Mouse (Mus musculus) ZHBTc4 (cell line): ENCODE measurements around the gene Cdk2ap2.
"Not testable (repeated sequence)": the region's sequence is repeated elsewhere in the genome, so short reads cannot be mapped to it uniquely, and the experiment has no call there.

ENCODE experiments used
- DNase-seq: peaks from one replicate; pipeline ENCODE4 v3.0.0-alpha.2; 2011; ENCODE audit warnings: low read depth, low spot score

Cdk2ap2 gene

DNA sequence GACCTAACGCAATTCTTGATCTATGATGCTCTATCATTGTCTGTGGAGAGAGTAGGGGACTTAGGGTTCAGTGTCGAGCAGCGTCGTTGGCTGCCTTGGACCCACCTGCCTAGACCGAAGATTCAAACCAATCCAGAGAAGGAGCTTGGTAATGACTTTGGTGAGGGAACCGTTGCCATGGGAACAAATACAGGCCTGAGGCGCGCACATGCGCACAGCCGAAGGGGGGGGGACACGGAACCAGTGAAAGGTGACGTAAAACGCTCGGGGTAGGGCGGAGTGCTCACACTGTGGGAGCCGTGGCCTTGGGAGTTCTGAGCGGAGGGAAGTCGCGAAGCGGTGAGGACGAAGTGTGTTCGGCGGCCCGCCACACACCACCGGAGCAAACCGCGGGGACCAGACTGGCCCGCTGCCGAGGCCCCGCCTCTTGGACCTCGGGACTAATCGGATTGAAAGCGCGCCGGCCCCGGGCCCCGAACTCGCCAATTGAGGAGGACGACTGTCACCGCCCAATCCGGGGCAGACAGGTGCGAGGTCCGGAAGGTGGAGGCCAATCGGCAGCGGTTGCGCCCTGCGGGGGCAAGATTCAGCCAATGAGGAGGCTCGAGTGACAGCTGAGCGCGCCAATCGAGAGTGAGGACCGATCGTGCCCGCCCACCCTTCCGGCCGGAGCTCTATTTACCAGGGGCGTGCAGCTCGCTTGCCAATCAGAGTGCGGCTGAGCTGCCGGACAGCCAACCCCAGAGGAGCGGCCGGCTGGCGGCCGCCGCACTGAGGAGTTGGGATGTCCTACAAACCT lies at the start of gene Cdk2ap2:
Gene Cdk2ap2 (plus strand): TSS at position 541 of the 799 bp plus-strand sequence.
- peak; percentile 100 for DNase-seq

- DNase-seq = peak; percentile 92
Observed at GRCm38 (mm10) chr19:4047859-4048258, 49.1 kb upstream of the Cdk2ap2 start.

- not testable (repeated sequence) for DNase-seq
Observed at GRCm38 (mm10) chr19:4049069-4049468, 47.9 kb upstream of the Cdk2ap2 start.

DNA sequence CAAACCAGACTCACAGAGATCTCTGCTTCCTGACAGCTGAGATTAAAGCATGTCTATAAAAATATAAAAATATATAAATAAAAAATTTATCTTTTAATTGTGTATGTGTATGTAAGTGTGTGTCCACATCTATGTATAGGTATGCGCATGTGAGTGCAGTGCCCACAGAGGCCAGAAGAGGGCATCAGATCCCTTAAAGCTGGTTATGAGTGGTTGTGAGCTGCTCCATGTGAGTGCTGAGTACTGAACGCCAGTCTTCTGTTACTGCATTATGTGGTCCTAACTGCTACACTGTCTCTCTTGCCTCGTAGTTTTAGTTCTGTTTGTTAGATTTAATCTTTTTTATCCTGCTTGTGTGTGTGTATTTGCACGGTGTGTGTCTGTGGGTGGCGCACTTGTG lies 46.0 kb upstream of the Cdk2ap2 start:
- peak; percentile 68 for DNase-seq

GRCm38 (mm10) chr19:4051741-4052515 lies 45.1 kb upstream of the Cdk2ap2 start:
- peak; percentile 74 for DNase-seq

DNA sequence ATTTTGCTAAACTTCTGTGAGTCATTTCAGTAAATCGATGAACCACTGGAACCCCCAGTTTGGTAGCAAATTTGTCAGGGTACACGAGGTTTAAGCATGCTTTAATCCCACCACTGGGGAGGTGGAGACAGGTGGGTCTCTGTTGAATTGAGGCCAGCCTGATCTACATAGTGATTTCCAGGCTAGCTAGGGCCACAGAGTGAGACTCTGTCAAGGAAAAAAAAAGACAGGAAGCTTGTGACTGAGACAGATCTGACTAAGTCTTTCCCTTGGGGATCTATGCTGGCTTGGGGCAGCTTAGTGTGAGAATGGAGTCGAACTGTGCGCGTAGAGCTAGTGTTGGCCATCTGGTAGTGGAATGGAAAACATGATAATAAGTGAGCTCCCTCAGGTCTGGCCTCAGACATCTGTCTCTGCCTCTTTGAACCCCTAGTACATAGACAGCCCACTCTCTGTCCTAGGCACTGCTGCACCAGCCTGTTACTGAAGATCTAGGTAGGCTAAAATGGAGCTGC lies 44.4 kb upstream of the Cdk2ap2 start:
- no peak for DNase-seq

- DNase-seq = no peak
Observed at GRCm38 (mm10) chr19:4054613-4055012, 42.4 kb upstream of the Cdk2ap2 start.

DNA sequence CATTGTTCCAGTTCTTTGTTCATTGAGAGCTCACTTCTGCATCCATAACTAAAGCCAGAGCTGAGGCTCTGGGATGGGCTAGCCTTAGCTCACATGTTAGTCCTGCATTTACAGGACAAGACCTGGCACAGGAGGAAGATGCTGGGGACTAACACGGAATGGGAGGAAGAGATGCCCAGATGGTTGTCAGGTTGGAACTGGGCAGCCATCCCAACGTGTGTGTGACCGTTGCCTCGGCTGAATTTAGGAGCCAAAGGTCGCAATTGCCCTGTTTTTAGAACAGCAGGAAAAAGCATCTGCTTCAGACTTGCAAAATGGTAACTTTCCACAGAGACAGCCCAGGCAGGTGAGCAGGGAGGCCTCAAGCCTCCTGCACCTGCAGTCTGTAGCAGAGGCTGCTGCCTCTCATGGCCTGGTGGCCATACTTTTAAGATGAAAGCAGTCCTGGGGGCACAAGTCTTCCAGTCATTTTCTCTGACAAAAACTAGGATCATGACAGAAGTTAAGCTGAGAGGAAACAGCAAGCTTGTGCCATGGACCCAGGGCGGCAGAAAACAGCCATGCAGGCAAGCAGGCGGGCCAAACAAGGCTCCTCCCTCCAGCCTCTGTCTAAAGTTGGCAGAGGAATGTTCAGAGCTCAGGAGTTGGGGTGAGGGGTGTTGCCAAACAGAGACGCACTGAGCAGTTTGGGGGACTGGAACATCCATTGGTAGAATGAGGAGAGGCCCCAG lies 41.6 kb upstream of the Cdk2ap2 start:
- DNase-seq = no peak

- DNase-seq = peak; percentile 71
Observed at GRCm38 (mm10) chr19:4055947-4056693, 40.9 kb upstream of the Cdk2ap2 start.

- no peak for DNase-seq
Observed at GRCm38 (mm10) chr19:4056727-4057126, 40.3 kb upstream of the Cdk2ap2 start.

DNA sequence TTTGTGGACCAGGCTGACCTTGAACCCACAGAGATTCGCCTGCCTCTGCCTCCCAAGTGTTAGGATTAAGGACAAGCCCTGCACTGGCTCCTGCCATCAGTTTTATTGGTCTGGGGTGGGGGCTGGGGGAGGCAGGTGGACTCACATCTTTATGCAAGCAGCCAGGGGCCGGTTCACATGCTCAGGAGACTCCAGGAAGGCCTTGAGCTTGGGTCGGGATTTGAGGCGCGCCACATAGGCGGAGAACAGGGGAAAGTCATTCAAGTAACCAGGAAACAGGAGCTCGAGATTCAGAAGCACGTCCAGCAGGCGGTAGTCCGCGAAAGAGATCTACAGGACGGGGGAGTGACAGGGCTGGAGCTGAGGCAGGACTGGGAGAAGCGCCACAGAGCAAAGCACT lies 39.6 kb upstream of the Cdk2ap2 start:
- peak; percentile 60 for DNase-seq

- no peak for DNase-seq
Observed at GRCm38 (mm10) chr19:4057962-4058361, 39.0 kb upstream of the Cdk2ap2 start.

- DNase-seq = no peak
Observed at GRCm38 (mm10) chr19:4058581-4058980, 38.4 kb upstream of the Cdk2ap2 start.

GRCm38 (mm10) chr19:4059069-4059740 lies 37.8 kb upstream of the Cdk2ap2 start, which contains the start of gene Gstp3:
TSS of gene Gstp3 (minus strand) at chr19:4059569.
- DNase-seq = peak; percentile 86

GRCm38 (mm10) chr19:4060044-4060898 lies 36.7 kb upstream of the Cdk2ap2 start:
- not testable (repeated sequence) for DNase-seq

DNA sequence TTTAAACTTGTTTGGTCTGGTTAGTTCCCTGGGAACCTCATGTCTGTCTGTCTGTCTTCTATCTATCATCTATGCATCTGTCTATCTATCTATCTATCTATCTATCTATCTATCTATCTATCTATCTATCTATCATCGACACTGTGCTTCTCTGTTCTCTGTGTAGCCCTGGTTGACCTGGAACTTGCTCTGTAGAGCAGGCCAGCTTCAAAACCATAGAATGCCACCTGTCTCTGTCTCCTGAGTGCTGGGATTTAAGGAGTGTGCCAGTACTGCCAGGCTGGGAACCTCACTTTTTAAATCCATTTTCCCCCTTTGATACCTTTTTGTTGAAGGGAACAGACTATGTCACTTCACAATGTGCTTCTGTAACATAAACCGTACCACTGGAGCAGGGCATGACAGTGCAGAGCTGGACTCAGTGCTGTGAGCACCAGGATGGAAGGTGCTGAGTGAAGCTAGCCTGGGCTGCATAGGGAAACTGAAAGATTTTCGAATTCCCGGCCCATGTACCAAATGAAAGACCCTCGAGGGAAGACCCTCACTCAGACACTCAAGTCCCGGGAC lies 36.0 kb upstream of the Cdk2ap2 start:
- no peak for DNase-seq

DNA sequence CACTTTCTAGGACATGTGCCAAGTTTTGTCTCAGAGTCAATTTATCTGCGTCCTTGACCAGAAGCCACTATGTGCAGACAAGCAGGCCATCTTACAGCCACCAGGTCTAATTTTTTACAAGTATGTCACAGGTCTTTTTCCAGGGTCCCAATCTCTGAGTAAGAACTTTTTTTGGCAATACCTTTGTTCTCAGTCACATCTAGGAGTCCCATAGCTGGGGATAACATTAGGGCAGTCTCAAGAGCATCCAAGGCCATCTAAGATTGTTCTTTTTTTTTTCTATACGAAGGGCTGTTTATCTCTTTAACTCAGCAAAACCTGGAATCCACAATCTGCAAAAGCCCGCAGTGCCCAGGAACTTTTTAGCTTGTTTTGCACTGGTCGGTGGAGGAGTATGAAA lies 33.6 kb upstream of the Cdk2ap2 start:
- DNase-seq = not testable (repeated sequence)

GRCm38 (mm10) chr19:4064501-4064900 lies 32.5 kb upstream of the Cdk2ap2 start:
- DNase-seq = not testable (repeated sequence)

DNA sequence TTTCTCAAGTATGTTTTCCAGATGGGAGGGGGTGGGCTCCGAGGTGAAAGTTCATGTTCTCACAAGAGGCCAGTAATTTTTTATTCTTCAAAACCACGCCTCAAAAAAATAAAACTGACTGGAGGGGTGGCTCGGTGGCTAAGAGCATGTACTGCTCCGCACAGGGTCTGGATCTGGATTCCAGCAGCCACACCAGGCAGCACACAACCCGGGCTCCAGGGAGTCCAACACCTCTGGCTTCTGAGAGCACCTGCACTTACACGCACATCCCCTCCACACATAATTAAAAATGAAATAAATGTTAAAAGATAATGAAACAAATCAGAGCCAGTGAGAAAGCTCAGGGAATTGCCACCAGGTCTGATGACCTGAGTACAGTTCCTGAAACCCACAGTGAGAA lies 30.7 kb upstream of the Cdk2ap2 start:
- no peak for DNase-seq
